Mouse (Mus musculus) megakaryocyte, embryonic 14.5 days (primary cell): ENCODE data around the gene P3h3.

Source experiments
- FLI1 ChIP-seq: IDR thresholded peaks from 2 replicates; pipeline ENCODE4 v1.6.1; 2012; ENCODE audit warnings: low read length, inconsistent platforms, mixed read lengths
- GATA1 ChIP-seq: IDR thresholded peaks from 3 replicates; pipeline ENCODE4 v1.6.1; 2012; ENCODE audit warnings: mixed read lengths, low read length, inconsistent platforms, borderline replicate concordance

- TF ChIP-seq GATA1 (no peak), FLI1 (no peak)
These were observed 48.3 kb downstream of the P3h3 start for GRCm38 (mm10) chr6:124809052-124809774.
